Mouse (Mus musculus) liver, postnatal 0 days (tissue): Measurements from ENCODE around the gene Swap70.

Source experiments
- CTCF ChIP-seq: sonication (generic); IDR thresholded peaks from 2 replicates; pipeline ENCODE4 v1.5.1; 2016; ENCODE audit warnings: antibody characterized with exemption, low read depth
- EP300 ChIP-seq: IDR thresholded peaks from 2 replicates; pipeline ENCODE4 v1.6.1; 2016; ENCODE audit warnings: antibody characterized with exemption, low read depth, mild to moderate bottlenecking

GRCm38 (mm10) chr7:110267014-110267413, 45.5 kb downstream of the Swap70 start:
- no peak for TF ChIP-seq EP300
- TF ChIP-seq CTCF = no peak
